Mouse (Mus musculus): ENCODE results near the gene Ccdc63.

- TF ChIP-seq CTCF (IDR thresholded peaks at IDR 0.05; ENCODE audit: low read depth) (peak; percentile 70), EP300 (IDR thresholded peaks at IDR 0.05; ENCODE audit: low read depth) (no peak)
Measured at GRCm38 (mm10) chr5:122129068-122129655, 11.5 kb downstream of the Ccdc63 start.

All from heart, postnatal 0 days (tissue).